Comparison of ENCODE assay signal across 8 mouse cellular contexts in genomic region chr3:126997391-126998007, GRCm38 (mm10).
DNase-seq lines count a peak whose midpoint lies in the region; ATAC-seq lines count a peak whose summit lies in the region.

No protein-coding gene starts in this region.

- no peaks in the 10 kb centered on the region for H3K27me3 ChIP-seq in embryonic facial prominence, embryonic 12.5 days
- H3K27me3 ChIP-seq in intestine, embryonic 15.5 days (replicated peaks), result no peaks in the 10 kb centered on the region
- no peaks in the 10 kb centered on the region for H3K27me3 ChIP-seq in neural tube, embryonic 15.5 days (replicated peaks)

- H3K9me3 ChIP-seq in embryonic facial prominence, embryonic 12.5 days, result no peaks in the 10 kb centered on the region
- no peaks in the 10 kb centered on the region for H3K9me3 ChIP-seq in intestine, embryonic 15.5 days
- no peaks in the 10 kb centered on the region for H3K9me3 ChIP-seq in neural tube, embryonic 15.5 days (replicated peaks)

- H3K4me1 ChIP-seq in embryonic facial prominence, embryonic 12.5 days, result peaks cover 14% of the 10 kb centered on the region; the same call in 1 of the 2 replicates
- H3K4me1 ChIP-seq in intestine, embryonic 15.5 days (replicated peaks), result 0 out of 2 replicates have a peak, but pooled peaks cover 2% of the 10 kb centered on the region
- peaks cover 37% of the 10 kb centered on the region for H3K4me1 ChIP-seq in neural tube, embryonic 15.5 days

- no peaks in the 10 kb centered on the region for H3K36me3 ChIP-seq in embryonic facial prominence, embryonic 12.5 days
- no peaks in the 10 kb centered on the region for H3K36me3 ChIP-seq in intestine, embryonic 15.5 days
- peaks cover 9% of the 10 kb centered on the region for H3K36me3 ChIP-seq in neural tube, embryonic 15.5 days

- peak; percentile 8 to 25 for DNase-seq in kidney, postnatal 4 days
- DNase-seq in kidney, postnatal 10 days, result no peak
- DNase-seq in layer of hippocampus, adult 8-10 months (ENCODE audit: low spot score in 2 of 2), result no peak
- no peak for DNase-seq in cerebellum, postnatal 14 days
- no peak for DNase-seq in adrenal gland, postnatal 36 days

- ATAC-seq in embryonic facial prominence, embryonic 12.5 days (ENCODE audit: insufficient number of reproducible peaks, insufficient read depth, low FRiP score, low TSS enrichment), result no peak; the same call in 1 of the 2 replicates
- ATAC-seq in intestine, embryonic 15.5 days, result peak; percentile 38; the same call in 1 of the 2 replicates
- 0 out of 2 replicates have a peak, but pooled peaks have one; percentile 32 for ATAC-seq in neural tube, embryonic 15.5 days (ENCODE audit: low FRiP score)

- H3K4me2 ChIP-seq in embryonic facial prominence, embryonic 12.5 days (replicated peaks), result peak overlapping the region; percentile 55
- peak overlapping the region; percentile 58 for H3K4me2 ChIP-seq in intestine, embryonic 15.5 days (replicated peaks)
- peak overlapping the region; percentile 43 for H3K4me2 ChIP-seq in neural tube, embryonic 15.5 days

- WGBS in embryonic facial prominence, embryonic 12.5 days, result 8% methylated on average over 17 of the region's 17 CpGs
- 22% methylated on average over 17 of the region's 17 CpGs for whole genome bisulfite sequencing in intestine, embryonic 15.5 days
- 8% methylated on average over 17 of the region's 17 CpGs for WGBS in neural tube, embryonic 15.5 days

- H3K4me3 ChIP-seq in embryonic facial prominence, embryonic 12.5 days, result peak overlapping the region; percentile 25
- peak overlapping the region; percentile 23 for H3K4me3 ChIP-seq in intestine, embryonic 15.5 days (replicated peaks)
- H3K4me3 ChIP-seq in neural tube, embryonic 15.5 days (replicated peaks), result peak overlapping the region; percentile 14

- peak overlapping the region; percentile 34; the same call in 1 of the 2 replicates for H3K9ac ChIP-seq in embryonic facial prominence, embryonic 12.5 days
- 0 out of 2 replicates have a peak overlapping the region, but pooled peaks have one; percentile 4 for H3K9ac ChIP-seq in intestine, embryonic 15.5 days
- H3K9ac ChIP-seq in neural tube, embryonic 15.5 days (replicated peaks), result no peak overlapping the region

- peak overlapping the region; percentile 69 for H3K27ac ChIP-seq in embryonic facial prominence, embryonic 12.5 days
- H3K27ac ChIP-seq in intestine, embryonic 15.5 days, result peak overlapping the region; percentile 71
- H3K27ac ChIP-seq in neural tube, embryonic 15.5 days (replicated peaks), result peak overlapping the region; percentile 81

Comparison
In these comparisons a context has a peak if more than half of its experiments do, and no peak if none do; other contexts are left out.
1. DNase-seq: peak in kidney, postnatal 4 days (2 of 2); none in kidney, postnatal 10 days (single experiment), layer of hippocampus, adult 8-10 months (0 of 2), cerebellum, postnatal 14 days (0 of 2) and adrenal gland, postnatal 36 days (0 of 2).
2. Peak in every context shown above with its lines, with median percentiles within 50 percentile points of each other: H3K27ac ChIP-seq, H3K4me2 ChIP-seq and H3K4me3 ChIP-seq.